Mouse (Mus musculus) liver, embryonic 13.5 days (tissue): ENCODE measurements around the gene Pepd. TPM values are rescaled to one million over a fixed set of nuclear protein-coding genes. Genes with fewer than 3 reads are reported as not detected.
A peak's percentile ranks its signal among the peaks of the same experiment; 100 is the strongest.

Source experiments
- ATAC-seq: fragments of 200-750 bp; cut with Nextera tagmentation; 2 replicates; pipeline ENCODE4 v1.8.0; 2017; ENCODE audit warnings: low read depth, mild to moderate bottlenecking, moderate number of reproducible peaks, moderate library complexity
- DNase-seq: peaks from one replicate; pipeline ENCODE4 v3.0.0; 2022
- H3K27ac ChIP-seq: fragments of 300-500 bp; sonication (generic); 2 replicates; pipeline ENCODE4 v1.5.1; 2015; ENCODE audit warnings: moderate library complexity, mild to moderate bottlenecking, inconsistent platforms
- H3K27me3 ChIP-seq: fragments of 300-500 bp; sonication (generic); 2 replicates; pipeline ENCODE4 v1.6.1; 2015; ENCODE audit warnings: mild to moderate bottlenecking, inconsistent platforms
- H3K36me3 ChIP-seq: fragments of 300-500 bp; sonication (generic); 2 replicates; pipeline ENCODE4 v1.6.1; 2015; ENCODE audit warnings: mild to moderate bottlenecking, inconsistent platforms
- H3K4me1 ChIP-seq: fragments of 300-500 bp; sonication (generic); replicated peaks from 2 replicates; pipeline ENCODE4 v1.6.1; 2015; ENCODE audit warnings: inconsistent platforms
- H3K4me2 ChIP-seq: fragments of 300-500 bp; sonication (generic); 2 replicates; pipeline ENCODE4 v1.6.1; 2015; ENCODE audit warnings: inconsistent platforms, mild to moderate bottlenecking, moderate library complexity
- H3K4me3 ChIP-seq: fragments of 300-500 bp; sonication (generic); replicated peaks from 2 replicates; pipeline ENCODE4 v1.5.1; 2015; ENCODE audit warnings: mild to moderate bottlenecking, inconsistent platforms
- H3K9ac ChIP-seq: fragments of 300-500 bp; sonication (generic); 2 replicates; pipeline ENCODE4 v1.6.1; 2015; ENCODE audit warnings: mild to moderate bottlenecking, inconsistent platforms
- H3K9me3 ChIP-seq: fragments of 300-500 bp; sonication (generic); replicated peaks from 2 replicates; pipeline ENCODE4 v1.6.1; 2016; ENCODE audit warnings: inconsistent platforms
- WGBS: fragments of 180-500 bp; shearing (Covaris S2); methylation state at CpG from one replicate; pipeline ENCODE4 v1.1.7; 2015; ENCODE audit not compliant: insufficient replicate concordance; 5-methylcytosine and 5-hydroxymethylcytosine counted together
- polyA plus RNA-seq: library from polyadenylated mRNA; unstranded; fragments of >200 nt; fragmentation: Nextera tagmentation; extraction: Ambion mirVana; gene quantifications from 2 replicates; pipeline ENCODE4 v1.2.1, GENCODE M21; 2015

Pepd gene
- polyA plus RNA-seq, 1 experiment from 2014 or later, result 50.8 TPM

DNA sequence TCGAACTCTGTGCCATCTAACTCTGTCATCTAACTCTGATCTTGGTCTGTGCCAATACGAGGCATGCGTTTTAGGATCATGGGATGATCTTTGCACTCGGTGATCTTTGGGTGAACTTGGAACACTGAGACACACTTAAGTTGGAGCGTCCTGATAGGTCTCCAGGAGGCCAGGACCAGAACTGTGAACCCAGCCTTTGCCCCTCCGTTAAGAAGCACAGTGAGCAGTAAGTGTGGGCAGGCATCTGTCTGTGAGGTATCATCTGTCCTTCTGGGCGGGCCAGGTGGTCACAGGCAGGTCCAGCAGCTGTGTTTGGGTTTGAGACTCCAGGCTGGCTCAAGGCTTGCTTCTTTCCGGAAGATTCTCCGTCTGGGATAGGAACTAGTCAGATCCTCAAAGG lies 1.8 kb downstream of the Pepd start:
- Histone ChIP-seq H3K4me3 (no peak overlapping the region), H3K9me3 (no peaks in the 10 kb centered on the region), H3K9ac (no peak overlapping the region), H3K27ac (no peak overlapping the region), H3K36me3 (no peaks in the 10 kb centered on the region), H3K4me1 (peaks cover 25% of the 10 kb centered on the region), H3K27me3 (peaks cover 16% of the 10 kb centered on the region), H3K4me2 (no peak overlapping the region)
- DNase-seq (no peak), ATAC-seq (no peak)
- 74% methylated on average over 9 of the region's 9 CpGs for WGBS

GRCm38 (mm10) chr7:34915555-34915954 lies 3.4 kb downstream of the Pepd start:
- no peak overlapping the region for H3K27ac ChIP-seq
- no peak overlapping the region for H3K4me2 ChIP-seq
- no peak overlapping the region for H3K4me3 ChIP-seq
- H3K9me3 ChIP-seq, result no peaks in the 10 kb centered on the region
- DNase-seq, result no peak
- ATAC-seq, result no peak
- H3K9ac ChIP-seq, result no peak overlapping the region
- peaks cover 25% of the 10 kb centered on the region for H3K4me1 ChIP-seq
- no peaks in the 10 kb centered on the region for H3K36me3 ChIP-seq
- 0 out of 2 replicates have a peak, but pooled peaks cover 9% of the 10 kb centered on the region for H3K27me3 ChIP-seq
- 78% methylated on average over 5 of the region's 5 CpGs for WGBS

- Histone ChIP-seq H3K9ac (no peak overlapping the region), H3K9me3 (no peaks in the 10 kb centered on the region), H3K27me3 (no peaks in the 10 kb centered on the region), H3K27ac (no peak overlapping the region), H3K4me3 (no peak overlapping the region), H3K4me1 (peaks cover 19% of the 10 kb centered on the region), H3K36me3 (peaks cover 4% of the 10 kb centered on the region; the same call in 1 of the 2 replicates), H3K4me2 (no peak overlapping the region)
- ATAC-seq (no peak), DNase-seq (no peak)
- 63% methylated on average over 6 of the region's 6 CpGs for WGBS
Measured at GRCm38 (mm10) chr7:34917558-34917957, 5.4 kb downstream of the Pepd start.

- H3K36me3 ChIP-seq, result peaks cover 4% of the 10 kb centered on the region; the same call in 1 of the 2 replicates
- no peak overlapping the region for H3K27ac ChIP-seq
- H3K4me3 ChIP-seq, result no peak overlapping the region
- 66% methylated on average over 4 of the region's 4 CpGs for WGBS
- no peak overlapping the region for H3K9ac ChIP-seq
- no peak overlapping the region for H3K4me2 ChIP-seq
- H3K27me3 ChIP-seq, result no peaks in the 10 kb centered on the region
- H3K9me3 ChIP-seq, result no peaks in the 10 kb centered on the region
- H3K4me1 ChIP-seq, result peaks cover 14% of the 10 kb centered on the region
- ATAC-seq (no peak), DNase-seq (no peak)
Measured at GRCm38 (mm10) chr7:34917998-34918397, 5.8 kb downstream of the Pepd start.

DNA sequence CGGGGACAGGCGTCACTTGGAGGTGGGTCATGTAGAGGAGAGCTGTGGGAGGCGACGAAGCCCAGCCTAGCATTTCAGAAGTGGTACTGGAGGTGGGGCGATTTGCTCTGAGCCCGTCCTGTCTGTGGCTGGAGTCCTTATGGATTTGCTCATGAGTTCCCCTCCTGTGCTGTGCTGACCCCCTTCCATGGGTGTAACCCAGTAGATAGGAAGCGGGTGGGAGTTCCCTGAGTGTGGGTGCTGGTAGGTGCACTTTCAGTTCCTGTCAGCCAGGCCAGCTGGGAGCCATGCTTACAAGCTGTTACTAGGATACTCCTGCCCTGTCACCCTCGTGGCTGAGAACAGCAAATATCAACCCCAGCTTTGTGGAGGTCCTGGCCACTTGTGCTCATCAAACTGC lies 6.2 kb downstream of the Pepd start:
- no peak for ATAC-seq
- 65% methylated on average over 8 of the region's 8 CpGs for WGBS

DNA sequence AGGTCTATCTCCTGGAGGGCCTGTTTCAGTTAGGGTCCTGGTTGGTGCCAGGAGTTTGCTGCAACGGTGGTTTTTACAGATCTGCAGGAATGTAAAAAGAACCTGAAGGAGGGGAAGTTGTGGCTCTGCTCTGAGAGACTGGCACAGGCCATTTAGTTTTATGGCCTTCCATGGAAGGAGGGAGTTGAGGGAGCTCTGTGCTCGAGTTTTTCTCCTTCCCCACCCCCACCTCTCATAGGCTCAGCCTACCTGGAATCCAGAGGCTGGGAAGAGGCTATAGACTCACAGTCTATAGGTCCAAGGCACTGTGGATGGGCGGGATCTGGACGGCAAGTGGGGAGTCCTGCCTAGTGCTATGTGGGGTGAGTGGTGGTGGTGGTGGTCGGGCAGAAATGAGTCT lies 6.9 kb downstream of the Pepd start:
- Histone ChIP-seq H3K36me3 (peaks cover 4% of the 10 kb centered on the region; the same call in 1 of the 2 replicates), H3K4me1 (peaks cover 11% of the 10 kb centered on the region), H3K27me3 (no peaks in the 10 kb centered on the region), H3K4me2 (no peak overlapping the region), H3K27ac (no peak overlapping the region), H3K4me3 (no peak overlapping the region), H3K9ac (no peak overlapping the region), H3K9me3 (no peaks in the 10 kb centered on the region)
- ATAC-seq (no peak), DNase-seq (no peak)
- WGBS, result 47% methylated on average over 5 of the region's 5 CpGs

More for the DNA sequence above, 6.2 kb downstream of the Pepd start:
- Histone ChIP-seq H3K36me3 (peaks cover 4% of the 10 kb centered on the region; the same call in 1 of the 2 replicates), H3K27me3 (no peaks in the 10 kb centered on the region), H3K9me3 (no peaks in the 10 kb centered on the region), H3K4me2 (no peak overlapping the region), H3K27ac (no peak overlapping the region), H3K4me3 (no peak overlapping the region), H3K4me1 (peaks cover 11% of the 10 kb centered on the region), H3K9ac (no peak overlapping the region)
- DNase-seq, result no peak

DNA sequence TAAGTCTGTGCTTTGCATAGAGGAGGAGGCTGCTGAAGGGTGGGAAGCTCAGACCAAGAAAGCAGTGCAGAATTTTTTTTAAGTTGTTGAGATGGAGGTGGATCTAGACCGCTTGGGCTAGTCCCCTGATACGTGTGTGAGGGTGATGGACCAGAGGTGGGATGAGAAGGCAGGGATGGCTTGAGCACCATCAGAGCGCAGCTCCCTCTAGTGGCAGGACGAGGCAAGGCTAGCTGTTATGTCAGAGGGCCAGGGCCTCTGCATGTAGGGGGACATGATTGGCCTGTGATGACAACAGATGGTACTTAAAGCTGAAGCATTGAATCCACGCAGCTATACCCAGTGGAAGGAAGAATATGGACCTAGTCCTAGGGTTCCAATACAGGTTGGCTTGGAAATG lies 7.6 kb downstream of the Pepd start:
- no peak for ATAC-seq

GRCm38 (mm10) chr7:34925208-34925607 lies 13.0 kb downstream of the Pepd start:
- Histone ChIP-seq H3K9ac (no peak overlapping the region), H3K4me3 (no peak overlapping the region), H3K9me3 (no peaks in the 10 kb centered on the region), H3K27me3 (no peaks in the 10 kb centered on the region), H3K4me1 (0 out of 2 replicates have a peak, but pooled peaks cover 4% of the 10 kb centered on the region), H3K4me2 (no peak overlapping the region), H3K27ac (no peak overlapping the region), H3K36me3 (peaks cover 4% of the 10 kb centered on the region; the same call in 1 of the 2 replicates)
- DNase-seq, result no peak
- no peak for ATAC-seq
- 72% methylated on average over 5 of the region's 5 CpGs for WGBS

More for the DNA sequence above, 7.6 kb downstream of the Pepd start:
- H3K4me2 ChIP-seq, result no peak overlapping the region
- WGBS, result 49% methylated on average over 5 of the region's 5 CpGs
- no peaks in the 10 kb centered on the region for H3K9me3 ChIP-seq
- H3K4me3 ChIP-seq, result no peak overlapping the region
- peaks cover 4% of the 10 kb centered on the region; the same call in 1 of the 2 replicates for H3K36me3 ChIP-seq
- peaks cover 11% of the 10 kb centered on the region for H3K4me1 ChIP-seq
- no peak overlapping the region for H3K9ac ChIP-seq
- H3K27me3 ChIP-seq, result no peaks in the 10 kb centered on the region
- no peak overlapping the region for H3K27ac ChIP-seq
- peak; percentile 22 for DNase-seq

- DNase-seq (no peak), ATAC-seq (no peak)
- H3K4me1 ChIP-seq, result peaks cover 4% of the 10 kb centered on the region; the same call in 1 of the 2 replicates
- no peak overlapping the region for H3K4me2 ChIP-seq
- no peaks in the 10 kb centered on the region for H3K27me3 ChIP-seq
- H3K36me3 ChIP-seq, result peaks cover 4% of the 10 kb centered on the region; the same call in 1 of the 2 replicates
- H3K27ac ChIP-seq, result no peak overlapping the region
- no peak overlapping the region for H3K4me3 ChIP-seq
- no peak overlapping the region for H3K9ac ChIP-seq
- no peaks in the 10 kb centered on the region for H3K9me3 ChIP-seq
- WGBS, result 72% methylated on average over 7 of the region's 7 CpGs
Measured at GRCm38 (mm10) chr7:34925956-34926355, 13.8 kb downstream of the Pepd start.

DNA sequence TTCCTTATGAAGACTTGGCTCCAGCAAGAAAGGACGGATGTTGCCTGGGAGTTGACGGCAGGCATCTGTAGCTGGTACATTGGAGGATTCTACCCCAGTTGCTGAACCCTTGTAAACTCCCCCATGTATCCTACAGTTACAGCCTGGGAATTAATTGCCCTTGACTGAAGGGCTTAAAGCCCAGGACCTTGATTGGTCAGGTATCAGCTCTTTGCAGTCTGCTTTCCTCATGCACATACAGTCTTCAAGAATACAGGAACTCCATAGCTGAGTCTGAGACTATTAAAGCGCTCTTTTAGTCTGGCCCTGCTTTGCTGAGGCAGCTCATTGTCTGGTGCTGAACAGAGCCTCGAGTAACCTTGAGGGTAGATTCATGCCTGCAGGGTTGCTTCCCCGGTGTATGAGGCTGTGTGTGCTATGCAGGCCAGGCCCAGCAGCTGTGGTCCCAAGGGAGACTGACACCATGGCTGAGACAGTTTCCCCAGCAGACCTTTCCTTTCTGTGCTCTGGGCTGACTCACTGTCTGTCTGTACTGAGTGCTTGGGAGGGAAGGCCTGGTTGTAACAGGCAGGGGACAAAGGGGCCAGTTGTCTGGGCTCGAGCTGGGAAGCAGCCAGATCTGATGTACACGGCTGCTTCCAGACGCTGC lies 17.6 kb downstream of the Pepd start:
- Histone ChIP-seq H3K4me2 (no peak overlapping the region), H3K4me1 (peaks cover 15% of the 10 kb centered on the region), H3K27me3 (no peaks in the 10 kb centered on the region), H3K9ac (no peak overlapping the region), H3K4me3 (no peak overlapping the region), H3K27ac (no peak overlapping the region), H3K9me3 (no peaks in the 10 kb centered on the region), H3K36me3 (peaks cover 6% of the 10 kb centered on the region)
- ATAC-seq (no peak), DNase-seq (no peak)
- 74% methylated on average over 8 of the region's 8 CpGs for WGBS

DNA sequence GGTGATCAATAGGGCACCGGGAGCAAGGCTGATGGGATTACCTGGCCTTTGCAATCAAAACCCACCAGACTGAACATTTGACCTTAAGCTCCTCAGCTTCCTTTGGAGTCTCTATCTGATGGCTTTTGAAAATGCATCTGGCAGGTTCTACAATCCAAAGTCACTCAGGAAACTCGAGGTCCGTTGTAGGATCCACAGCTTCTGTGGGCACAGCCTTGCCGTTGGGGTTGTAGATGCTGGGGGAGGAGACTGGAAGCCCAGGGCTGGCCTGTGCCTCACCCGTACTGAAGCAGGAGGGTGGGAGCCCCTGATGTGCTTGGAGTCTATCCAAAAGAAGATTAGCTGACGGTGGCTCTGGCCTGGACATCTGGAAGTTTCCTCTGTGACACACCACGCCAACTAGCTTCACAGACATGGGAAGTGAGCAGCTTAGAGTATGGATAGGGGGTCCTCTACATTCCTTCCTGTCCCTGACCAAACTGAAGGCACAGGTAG lies 18.1 kb downstream of the Pepd start:
- no peak for ATAC-seq
- no peak for DNase-seq
- Histone ChIP-seq H3K27me3 (no peaks in the 10 kb centered on the region), H3K9ac (no peak overlapping the region), H3K36me3 (peaks cover 11% of the 10 kb centered on the region), H3K4me3 (no peak overlapping the region), H3K4me2 (no peak overlapping the region), H3K9me3 (no peaks in the 10 kb centered on the region), H3K4me1 (peaks cover 15% of the 10 kb centered on the region), H3K27ac (no peak overlapping the region)
- WGBS, result 70% methylated on average over 7 of the region's 7 CpGs

- no peak for ATAC-seq
- peak overlapping the region; percentile 52 for H3K9ac ChIP-seq
- H3K27ac ChIP-seq, result peak overlapping the region; percentile 78
Measured at GRCm38 (mm10) chr7:34932631-34933030, 20.5 kb downstream of the Pepd start.

More at GRCm38 (mm10) chr7:34932631-34933030, 20.5 kb downstream of the Pepd start:
- 76% methylated on average over 8 of the region's 8 CpGs for WGBS
- H3K27me3 ChIP-seq, result no peaks in the 10 kb centered on the region
- peaks cover 15% of the 10 kb centered on the region for H3K4me1 ChIP-seq
- peaks cover 28% of the 10 kb centered on the region for H3K36me3 ChIP-seq
- H3K9me3 ChIP-seq, result 0 out of 2 replicates have a peak, but pooled peaks cover 7% of the 10 kb centered on the region
- 0 out of 2 replicates have a peak overlapping the region, but pooled peaks have one; percentile 6 for H3K4me2 ChIP-seq
- no peak for DNase-seq
- H3K4me3 ChIP-seq, result no peak overlapping the region
